Mouse (Mus musculus) small intestine, adult 2 months (tissue): Measurements from ENCODE around the gene B3galnt2. TPM values are rescaled to one million over a fixed set of nuclear protein-coding genes. Genes with fewer than 3 reads are reported as not detected.

Experiments used
- H3K27ac ChIP-seq: fragments of 200-500 bp; 2 replicates; pipeline ENCODE4 v1.5.1; 2012; ENCODE audit warnings: low read depth, low read length, control low read depth, inconsistent platforms; ENCODE audit not compliant: insufficient read depth
- H3K27me3 ChIP-seq: fragments of 200-500 bp; 2 replicates; pipeline ENCODE4 v1.6.1; 2012; ENCODE audit warnings: mild to moderate bottlenecking, moderate library complexity, low read length, inconsistent platforms; ENCODE audit not compliant: control insufficient read depth, insufficient read depth
- H3K36me3 ChIP-seq: fragments of 200-500 bp; 2 replicates; pipeline ENCODE4 v1.6.1; 2012; ENCODE audit warnings: mild to moderate bottlenecking, low read length, control low read depth, inconsistent platforms; ENCODE audit not compliant: control insufficient read depth, insufficient read depth
- H3K4me1 ChIP-seq: fragments of 200-500 bp; 2 replicates; pipeline ENCODE4 v1.6.1; 2012; ENCODE audit warnings: low read length, inconsistent platforms, mixed read lengths; ENCODE audit not compliant: control insufficient read depth, insufficient read depth, insufficient read length
- H3K4me3 ChIP-seq: fragments of 200-500 bp; 2 replicates; pipeline ENCODE4 v1.5.1; 2012; ENCODE audit warnings: low read depth, mild to moderate bottlenecking, control low read depth, inconsistent platforms, low read length, moderate library complexity
- CTCF ChIP-seq: fragments of 200-500 bp; IDR thresholded peaks from 2 replicates; pipeline ENCODE4 v1.5.1; 2012; ENCODE audit warnings: low read depth, mild to moderate bottlenecking, control low read depth, inconsistent platforms, low read length, moderate library complexity, mixed read lengths; ENCODE audit not compliant: insufficient replicate concordance, insufficient read length; ENCODE audit errors: extremely low read depth
- POLR2A ChIP-seq: fragments of 200-500 bp; IDR thresholded peaks from 2 replicates; pipeline ENCODE4 v1.6.1; 2012; ENCODE audit warnings: low read depth, mild to moderate bottlenecking, control low read depth, inconsistent platforms, low read length, moderate library complexity
- WGBS: fragments of 180-500 bp; shearing (Covaris S2); methylation state at CpG from one replicate; pipeline ENCODE4 v1.1.7; 2018; 5-methylcytosine and 5-hydroxymethylcytosine counted together
- polyA plus RNA-seq: library from polyadenylated mRNA; depleted of rRNA; stranded (reverse); fragments of >200 nt; gene quantifications from 2 replicates; pipeline ENCODE4 v1.2.3, GENCODE M21; 2012; rRNA removed

The B3galnt2 gene
- polyA plus RNA-seq, 1 experiment = 47.9 TPM

DNA sequence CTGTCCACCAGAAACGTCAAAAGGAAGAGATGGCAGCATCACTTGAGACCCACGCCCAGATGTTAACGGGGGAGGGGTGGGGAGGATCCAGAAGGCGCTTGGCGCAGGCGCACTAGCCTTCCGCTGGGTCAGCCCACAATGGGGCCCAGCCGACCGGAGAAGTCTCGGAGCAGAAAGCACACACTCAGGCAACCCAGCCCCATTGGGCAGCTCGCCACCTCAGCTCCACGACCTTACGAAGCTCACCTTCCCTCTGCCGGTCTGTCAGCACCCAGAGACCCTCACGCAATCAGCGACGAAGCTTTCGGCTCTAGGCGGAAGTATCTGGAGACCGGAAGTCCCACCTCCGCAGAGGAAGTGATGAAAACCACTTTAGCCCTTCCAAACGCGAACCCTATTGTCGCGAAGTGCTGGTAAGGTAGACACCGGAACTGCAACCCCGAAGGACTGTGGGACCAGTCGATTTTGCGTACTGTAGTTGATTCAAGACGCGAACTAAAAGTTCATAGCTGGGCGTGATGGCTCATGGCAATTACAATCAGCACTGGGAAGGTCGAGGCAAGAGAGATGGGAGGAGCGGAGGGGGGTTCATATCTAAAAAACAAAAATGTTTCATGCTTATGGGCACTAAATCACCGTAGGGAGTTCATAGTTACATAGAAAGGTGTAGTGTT is 85.2 kb downstream of the B3galnt2 start, which contains the start of gene Tbce:
Tbce (minus strand) TSS at position 347 of the 674 bp plus-strand sequence.
- under 1% methylated on average over 35 of the region's 35 CpGs for WGBS

DNA sequence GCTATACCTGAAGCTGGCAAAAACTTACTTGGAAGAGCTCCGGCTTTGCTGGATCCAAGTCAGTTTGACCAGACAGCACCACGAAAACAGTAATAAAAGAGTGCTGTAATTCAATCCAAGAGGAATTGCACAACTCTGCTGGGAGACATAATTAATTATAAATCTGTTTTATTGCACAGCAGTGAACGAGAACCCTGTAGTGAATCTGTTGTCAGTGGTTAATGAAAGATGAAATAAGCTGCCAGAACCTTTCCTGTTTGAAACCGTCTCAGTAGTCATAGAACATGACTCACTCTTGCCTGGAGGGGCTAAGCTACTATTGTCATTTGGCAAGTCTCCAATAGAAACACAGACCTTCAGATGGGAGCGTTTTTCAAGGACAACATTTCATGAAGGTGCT is 85.9 kb downstream of the B3galnt2 start:
- no peaks in the 10 kb centered on the region for H3K36me3 ChIP-seq
- no peak overlapping the region for H3K4me3 ChIP-seq
- peak overlapping the region; percentile 98 for H3K27ac ChIP-seq
- H3K4me1 ChIP-seq = peaks cover 5% of the 10 kb centered on the region
- no peak for TF ChIP-seq CTCF
- no peak for TF ChIP-seq POLR2A
- H3K27me3 ChIP-seq = no peaks in the 10 kb centered on the region
- 6% methylated on average over 5 of the region's 5 CpGs for WGBS

More for the DNA sequence above, 85.2 kb downstream of the B3galnt2 start, which contains the start of gene Tbce:
- peak; percentile 11; the same call in 1 of the 2 replicates for TF ChIP-seq CTCF
- TF ChIP-seq POLR2A = peak; percentile 82
- peaks cover 7% of the 10 kb centered on the region for H3K4me1 ChIP-seq
- peak within 1 kb of the TSS; percentile 93 for H3K4me3 ChIP-seq
- peak within 1 kb of the TSS; percentile 98 for H3K27ac ChIP-seq
- no peaks in the 10 kb centered on the region for H3K36me3 ChIP-seq
- H3K27me3 ChIP-seq = no peaks in the 10 kb centered on the region

DNA sequence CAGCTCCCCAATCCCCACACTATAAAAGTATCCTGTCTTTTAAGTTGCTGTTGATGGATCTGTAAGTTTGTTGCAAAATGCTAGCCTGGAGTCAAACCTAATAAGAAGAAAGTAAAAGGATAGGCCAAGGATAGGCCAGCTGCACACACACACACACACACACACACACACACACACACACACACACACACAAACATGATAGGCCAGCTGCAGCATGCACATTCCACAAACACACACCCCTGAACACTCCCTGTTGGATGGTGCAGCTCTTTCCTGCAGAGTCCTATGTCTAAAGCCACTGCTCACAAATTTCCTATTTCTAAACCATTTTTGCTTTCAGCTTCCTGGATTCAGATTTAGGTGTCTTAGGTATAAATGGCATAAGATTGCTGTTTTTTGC is 89.6 kb downstream of the B3galnt2 start:
- H3K27ac ChIP-seq = no peak overlapping the region
- no peak for TF ChIP-seq CTCF
- no peaks in the 10 kb centered on the region for H3K27me3 ChIP-seq
- peaks cover 1% of the 10 kb centered on the region for H3K4me1 ChIP-seq
- peaks cover 9% of the 10 kb centered on the region; the same call in 1 of the 2 replicates for H3K36me3 ChIP-seq
- H3K4me3 ChIP-seq = no peak overlapping the region

DNA sequence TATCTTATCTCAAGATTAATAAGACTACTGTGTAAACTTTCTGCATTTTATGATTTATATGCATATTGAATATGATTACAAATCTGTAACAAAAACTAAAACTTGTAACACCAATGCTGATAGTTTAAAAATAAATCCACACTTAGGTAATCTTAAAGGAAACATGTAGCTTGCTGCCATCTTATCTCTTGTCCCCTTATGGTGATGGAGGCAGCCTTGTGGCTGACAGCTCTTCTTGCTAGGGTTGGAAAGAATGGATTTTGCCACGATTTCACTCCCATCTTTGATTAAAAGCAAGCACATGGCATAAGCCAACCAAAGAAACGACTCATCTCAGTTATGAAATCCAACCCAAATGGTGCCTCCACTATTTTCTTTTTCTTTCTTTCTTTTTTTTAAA is 90.3 kb downstream of the B3galnt2 start:
- no peak overlapping the region for H3K27ac ChIP-seq
- no peak for TF ChIP-seq CTCF
- no peak for TF ChIP-seq POLR2A
- no peak overlapping the region for H3K4me3 ChIP-seq
- no peaks in the 10 kb centered on the region for H3K27me3 ChIP-seq
- H3K36me3 ChIP-seq = peaks cover 13% of the 10 kb centered on the region
- H3K4me1 ChIP-seq = no peaks in the 10 kb centered on the region; the same call in 1 of the 2 replicates
- 34% methylated on average over 2 of the region's 2 CpGs for WGBS

Other genes with a start within 250 kb of the B3galnt2 start
- 0.72 and 1.6 TPM in 2 replicates for gene Gng4, start 170.4 kb upstream of the B3galnt2 start, polyA plus RNA-seq
- gene Tbce, start 85.2 kb downstream of the B3galnt2 start, polyA plus RNA-seq = 1.9 and 5.2 TPM in 2 replicates
- 1.7 and 2.9 TPM in 2 replicates for gene Arid4b, start 108.8 kb downstream of the B3galnt2 start, polyA plus RNA-seq
- gene Ggps1, start 109.0 kb downstream of the B3galnt2 start, polyA plus RNA-seq = 1.4 and 2.4 TPM in 2 replicates